Mouse (Mus musculus): ENCODE results near the gene Tdgf1. TPM values are rescaled to one million over a fixed set of nuclear protein-coding genes. Genes with fewer than 3 reads are reported as not detected.

The Tdgf1 gene
- polyA plus RNA-seq, 1 experiment, result 0.28 TPM

DNA sequence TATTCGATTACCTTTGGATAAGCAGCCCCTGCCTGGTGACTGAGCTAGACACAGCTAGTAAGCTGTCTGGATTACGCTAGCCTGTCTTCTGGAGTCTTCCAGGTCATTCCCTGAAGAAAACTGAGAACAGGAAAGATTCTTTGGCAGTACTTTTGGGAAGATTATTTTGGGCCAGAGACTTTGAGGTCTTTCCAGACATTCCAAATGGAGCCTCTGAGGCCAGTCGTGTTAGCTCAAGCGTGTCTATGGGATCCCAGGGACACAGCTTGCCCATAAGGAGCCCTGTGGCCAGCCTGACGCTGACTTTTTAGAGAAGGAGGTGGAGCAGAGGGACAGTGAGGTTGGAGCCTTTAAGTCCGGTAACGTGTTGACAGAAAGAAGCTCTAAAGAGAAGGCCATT is 10.0 kb downstream of the Tdgf1 start:
- H3K4me1 ChIP-seq (ENCODE audit: control insufficient read depth, insufficient read depth, low read length), result no peaks in the 10 kb centered on the region
- no peaks in the 10 kb centered on the region for H3K27me3 ChIP-seq (ENCODE audit: control insufficient read depth, insufficient read depth, low read length)
- no peak for TF ChIP-seq POLR2A (IDR thresholded peaks at IDR 0.05; ENCODE audit: control insufficient read depth, low read depth, low read length)
- TF ChIP-seq CTCF (IDR thresholded peaks at IDR 0.05; ENCODE audit: control insufficient read depth, insufficient read depth, insufficient replicate concordance, low read depth, low read length), result no peak
- H3K27ac ChIP-seq (ENCODE audit: control insufficient read depth, insufficient read depth, low read depth, low read length), result peak overlapping the region; percentile 66; the same call in 1 of the 2 replicates
- no peak overlapping the region for H3K4me3 ChIP-seq (ENCODE audit: control insufficient read depth, low read depth, low read length)
- no peaks in the 10 kb centered on the region for H3K36me3 ChIP-seq (ENCODE audit: control insufficient read depth, insufficient read depth, low read length)

DNA sequence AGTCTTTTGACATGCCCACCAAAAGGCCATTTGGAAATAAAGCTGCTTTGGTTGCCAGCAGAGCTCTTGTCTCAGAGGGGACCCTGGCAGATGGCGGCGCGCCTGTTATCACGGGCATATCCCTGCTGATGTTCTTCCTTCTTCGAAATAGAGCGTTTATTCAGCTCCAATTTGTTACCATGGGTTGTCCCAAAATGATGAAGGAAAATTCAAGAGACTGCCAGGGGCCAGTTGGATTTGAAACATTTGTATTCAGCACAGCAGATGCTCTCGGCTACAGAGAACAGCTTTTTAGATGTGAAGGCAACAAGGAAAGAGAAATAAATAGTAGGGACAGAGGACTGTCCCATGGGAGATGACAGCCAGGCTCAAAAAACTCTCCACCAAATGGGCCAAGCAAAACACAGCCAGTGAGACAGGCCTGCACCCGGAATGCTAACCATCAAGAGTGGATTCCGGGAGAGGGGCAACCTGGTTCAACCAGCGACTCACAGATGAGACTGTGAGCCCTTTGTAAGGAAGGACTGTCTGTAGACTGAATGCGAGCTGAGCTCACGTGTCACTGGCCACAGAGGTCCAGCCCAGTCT is 12.0 kb downstream of the Tdgf1 start:
- Histone ChIP-seq H3K27ac (ENCODE audit: control insufficient read depth, insufficient read depth, low read depth, low read length) (0 out of 2 replicates have a peak overlapping the region, but pooled peaks have one; percentile 1), H3K4me1 (ENCODE audit: control insufficient read depth, insufficient read depth, low read length) (no peaks in the 10 kb centered on the region), H3K4me3 (ENCODE audit: control insufficient read depth, low read depth, low read length) (no peak overlapping the region), H3K27me3 (ENCODE audit: control insufficient read depth, insufficient read depth, low read length) (no peaks in the 10 kb centered on the region), H3K36me3 (ENCODE audit: control insufficient read depth, insufficient read depth, low read length) (no peaks in the 10 kb centered on the region)
- TF ChIP-seq POLR2A (IDR thresholded peaks at IDR 0.05; ENCODE audit: control insufficient read depth, low read depth, low read length) (no peak), CTCF (IDR thresholded peaks at IDR 0.05; ENCODE audit: control insufficient read depth, insufficient read depth, insufficient replicate concordance, low read depth, low read length) (no peak)

DNA sequence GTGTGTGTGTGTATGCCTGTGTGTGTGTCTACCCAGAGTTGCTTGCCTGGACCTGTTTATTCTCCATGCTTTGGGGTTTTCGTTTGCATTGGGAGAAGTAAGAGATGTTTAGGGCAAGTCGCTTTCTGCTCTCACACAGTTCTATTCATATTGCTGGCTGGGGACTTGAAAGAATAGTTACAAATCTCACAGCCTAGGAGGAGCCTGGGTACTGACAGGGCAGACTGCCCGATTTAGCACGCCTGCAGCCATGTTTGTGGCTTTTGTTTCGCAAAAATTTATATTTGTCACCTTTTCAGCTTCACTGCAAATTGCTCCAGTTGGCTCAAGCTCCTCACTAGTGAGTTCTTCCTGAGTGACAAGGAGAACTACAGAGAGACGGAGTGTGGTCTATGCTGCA is 14.4 kb downstream of the Tdgf1 start:
- TF ChIP-seq POLR2A (IDR thresholded peaks at IDR 0.05; ENCODE audit: control insufficient read depth, low read depth, low read length), result no peak
- no peak for TF ChIP-seq CTCF (IDR thresholded peaks at IDR 0.05; ENCODE audit: control insufficient read depth, insufficient read depth, insufficient replicate concordance, low read depth, low read length)
- H3K4me1 ChIP-seq (ENCODE audit: control insufficient read depth, insufficient read depth, low read length), result no peaks in the 10 kb centered on the region
- no peak overlapping the region for H3K27ac ChIP-seq (ENCODE audit: control insufficient read depth, insufficient read depth, low read depth, low read length)
- H3K4me3 ChIP-seq (ENCODE audit: control insufficient read depth, low read depth, low read length), result no peak overlapping the region
- H3K36me3 ChIP-seq (ENCODE audit: control insufficient read depth, insufficient read depth, low read length), result no peaks in the 10 kb centered on the region
- no peaks in the 10 kb centered on the region for H3K27me3 ChIP-seq (ENCODE audit: control insufficient read depth, insufficient read depth, low read length)

DNA sequence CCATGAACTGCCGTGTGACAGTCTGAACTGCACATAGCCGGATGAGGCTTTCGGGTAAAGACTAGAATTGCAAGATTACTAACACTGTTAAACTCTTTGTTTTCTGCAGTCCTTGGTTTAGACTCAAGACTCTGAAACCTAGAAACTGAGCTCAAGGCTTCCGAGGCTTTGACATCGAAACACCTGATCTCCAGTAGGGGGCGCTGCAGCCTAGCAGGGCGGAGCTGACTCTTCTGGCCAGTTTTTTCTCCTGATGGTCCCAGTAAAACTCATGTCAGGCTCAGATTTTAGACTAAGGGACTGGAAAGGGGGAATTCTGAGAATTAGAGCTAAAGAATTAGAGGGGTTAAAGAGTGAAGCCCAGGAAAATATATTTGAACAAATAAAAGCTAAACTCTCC is 23.2 kb downstream of the Tdgf1 start:
- TF ChIP-seq CTCF (IDR thresholded peaks at IDR 0.05; ENCODE audit: control insufficient read depth, insufficient read depth, insufficient replicate concordance, low read depth, low read length), result peak; percentile 90
- no peak for TF ChIP-seq POLR2A (IDR thresholded peaks at IDR 0.05; ENCODE audit: control insufficient read depth, low read depth, low read length)
- H3K27me3 ChIP-seq (ENCODE audit: control insufficient read depth, insufficient read depth, low read length), result no peaks in the 10 kb centered on the region
- H3K27ac ChIP-seq (ENCODE audit: control insufficient read depth, insufficient read depth, low read depth, low read length), result no peak overlapping the region
- no peaks in the 10 kb centered on the region; the same call in 1 of the 2 replicates for H3K4me1 ChIP-seq (ENCODE audit: control insufficient read depth, insufficient read depth, low read length)
- no peak overlapping the region for H3K4me3 ChIP-seq (ENCODE audit: control insufficient read depth, low read depth, low read length)
- H3K36me3 ChIP-seq (ENCODE audit: control insufficient read depth, insufficient read depth, low read length), result no peaks in the 10 kb centered on the region

DNA sequence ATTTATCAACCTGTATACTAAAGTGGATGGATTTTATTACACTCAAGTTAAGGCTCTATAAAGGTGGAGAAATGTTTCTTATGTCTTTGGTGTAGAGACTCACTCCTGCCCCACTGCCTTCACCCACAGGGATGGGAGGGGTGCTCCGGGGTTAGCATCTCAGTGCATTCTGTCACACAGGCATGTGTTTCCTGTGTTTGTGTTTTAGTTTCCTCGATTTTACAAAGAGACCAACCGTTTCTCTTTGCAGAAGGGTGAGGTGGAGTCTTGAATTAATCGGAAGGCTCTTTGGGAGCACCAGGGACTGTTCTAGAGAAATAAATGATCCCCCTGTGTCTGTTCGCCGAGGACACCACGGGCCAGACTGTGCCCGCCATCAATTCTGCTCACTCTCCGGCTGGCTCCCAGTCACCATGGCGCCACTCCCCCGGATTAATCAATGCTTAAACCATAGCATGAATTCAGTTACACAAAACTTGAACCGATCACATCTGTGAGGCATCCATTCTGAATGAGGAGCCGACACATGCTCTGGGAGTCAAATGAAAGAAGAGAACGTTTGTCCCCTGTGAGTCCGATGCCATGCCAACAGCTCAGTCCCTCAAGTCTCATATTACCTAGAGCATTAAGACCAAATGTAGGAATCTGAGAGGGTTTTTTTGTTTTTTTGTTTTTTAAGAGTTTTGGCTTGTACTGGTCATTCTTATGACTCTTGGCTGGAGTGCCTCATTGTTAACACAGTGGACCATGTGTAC is 25.1 kb downstream of the Tdgf1 start:
- Histone ChIP-seq H3K27ac (ENCODE audit: control insufficient read depth, insufficient read depth, low read depth, low read length) (no peak overlapping the region), H3K27me3 (ENCODE audit: control insufficient read depth, insufficient read depth, low read length) (no peaks in the 10 kb centered on the region), H3K4me1 (ENCODE audit: control insufficient read depth, insufficient read depth, low read length) (no peaks in the 10 kb centered on the region; the same call in 1 of the 2 replicates), H3K36me3 (ENCODE audit: control insufficient read depth, insufficient read depth, low read length) (no peaks in the 10 kb centered on the region), H3K4me3 (ENCODE audit: control insufficient read depth, low read depth, low read length) (no peak overlapping the region)
- no peak for TF ChIP-seq CTCF (IDR thresholded peaks at IDR 0.05; ENCODE audit: control insufficient read depth, insufficient read depth, insufficient replicate concordance, low read depth, low read length)

DNA sequence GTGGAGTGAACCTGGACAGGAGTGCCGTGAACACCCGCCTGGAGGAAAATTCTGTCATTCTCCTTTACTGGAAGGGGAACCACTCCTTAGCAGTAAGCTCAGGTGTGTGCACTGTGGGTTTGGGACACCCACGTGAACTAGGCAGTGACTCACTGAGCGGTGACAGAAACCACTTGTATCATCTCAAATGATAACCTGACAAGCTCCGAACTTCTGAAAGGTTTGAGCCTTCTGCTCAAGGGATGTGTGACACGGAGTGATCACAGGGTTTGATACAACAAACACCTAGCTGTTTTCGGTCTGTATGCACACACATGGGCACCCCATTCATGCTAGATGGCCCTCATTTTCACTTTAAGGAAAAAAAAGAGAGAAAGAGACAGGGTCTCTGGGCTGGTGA is 29.2 kb downstream of the Tdgf1 start, which contains the start of gene Fam240a:
Gene Fam240a (minus strand): TSS at position 76 of the 400 bp plus-strand sequence.
- Histone ChIP-seq H3K4me1 (ENCODE audit: control insufficient read depth, insufficient read depth, low read length) (no peaks in the 10 kb centered on the region; the same call in 1 of the 2 replicates), H3K27ac (ENCODE audit: control insufficient read depth, insufficient read depth, low read depth, low read length) (no peak within 1 kb of the TSS), H3K27me3 (ENCODE audit: control insufficient read depth, insufficient read depth, low read length) (no peaks in the 10 kb centered on the region), H3K4me3 (ENCODE audit: control insufficient read depth, low read depth, low read length) (no peak within 1 kb of the TSS), H3K36me3 (ENCODE audit: control insufficient read depth, insufficient read depth, low read length) (no peaks in the 10 kb centered on the region)
- TF ChIP-seq POLR2A (IDR thresholded peaks at IDR 0.05; ENCODE audit: control insufficient read depth, low read depth, low read length), result no peak
- no peak for TF ChIP-seq CTCF (IDR thresholded peaks at IDR 0.05; ENCODE audit: control insufficient read depth, insufficient read depth, insufficient replicate concordance, low read depth, low read length)

DNA sequence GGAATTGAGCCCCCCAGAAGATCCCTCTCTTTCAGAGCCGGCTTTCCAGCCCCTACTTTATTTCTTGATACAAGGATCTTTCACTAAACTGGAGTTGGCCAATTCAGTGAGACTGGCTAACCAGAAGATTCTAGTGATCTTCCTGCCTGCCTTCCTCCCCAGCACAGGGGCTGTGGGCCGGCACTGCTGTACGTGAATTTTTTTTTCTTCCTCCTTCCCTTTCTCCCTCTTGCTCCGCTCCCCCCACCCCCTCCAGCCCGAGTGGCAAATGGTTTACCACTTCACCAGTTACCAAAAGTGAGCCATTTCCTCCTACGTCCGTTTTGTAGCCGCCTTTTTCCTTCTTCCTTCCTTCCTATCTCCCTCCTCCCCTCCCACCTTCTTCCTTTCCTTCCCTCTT is 30.5 kb downstream of the Tdgf1 start:
- Histone ChIP-seq H3K4me3 (ENCODE audit: control insufficient read depth, low read depth, low read length) (no peak overlapping the region), H3K27ac (ENCODE audit: control insufficient read depth, insufficient read depth, low read depth, low read length) (no peak overlapping the region)

More for the DNA sequence above, 30.5 kb downstream of the Tdgf1 start:
- H3K27me3 ChIP-seq (ENCODE audit: control insufficient read depth, insufficient read depth, low read length), result no peaks in the 10 kb centered on the region
- H3K4me1 ChIP-seq (ENCODE audit: control insufficient read depth, insufficient read depth, low read length), result no peaks in the 10 kb centered on the region; the same call in 1 of the 2 replicates
- no peaks in the 10 kb centered on the region for H3K36me3 ChIP-seq (ENCODE audit: control insufficient read depth, insufficient read depth, low read length)
- TF ChIP-seq POLR2A (IDR thresholded peaks at IDR 0.05; ENCODE audit: control insufficient read depth, low read depth, low read length) (no peak), CTCF (IDR thresholded peaks at IDR 0.05; ENCODE audit: control insufficient read depth, insufficient read depth, insufficient replicate concordance, low read depth, low read length) (no peak)
